Mouse (Mus musculus): ENCODE measurements around the gene Cbr1.

DNA sequence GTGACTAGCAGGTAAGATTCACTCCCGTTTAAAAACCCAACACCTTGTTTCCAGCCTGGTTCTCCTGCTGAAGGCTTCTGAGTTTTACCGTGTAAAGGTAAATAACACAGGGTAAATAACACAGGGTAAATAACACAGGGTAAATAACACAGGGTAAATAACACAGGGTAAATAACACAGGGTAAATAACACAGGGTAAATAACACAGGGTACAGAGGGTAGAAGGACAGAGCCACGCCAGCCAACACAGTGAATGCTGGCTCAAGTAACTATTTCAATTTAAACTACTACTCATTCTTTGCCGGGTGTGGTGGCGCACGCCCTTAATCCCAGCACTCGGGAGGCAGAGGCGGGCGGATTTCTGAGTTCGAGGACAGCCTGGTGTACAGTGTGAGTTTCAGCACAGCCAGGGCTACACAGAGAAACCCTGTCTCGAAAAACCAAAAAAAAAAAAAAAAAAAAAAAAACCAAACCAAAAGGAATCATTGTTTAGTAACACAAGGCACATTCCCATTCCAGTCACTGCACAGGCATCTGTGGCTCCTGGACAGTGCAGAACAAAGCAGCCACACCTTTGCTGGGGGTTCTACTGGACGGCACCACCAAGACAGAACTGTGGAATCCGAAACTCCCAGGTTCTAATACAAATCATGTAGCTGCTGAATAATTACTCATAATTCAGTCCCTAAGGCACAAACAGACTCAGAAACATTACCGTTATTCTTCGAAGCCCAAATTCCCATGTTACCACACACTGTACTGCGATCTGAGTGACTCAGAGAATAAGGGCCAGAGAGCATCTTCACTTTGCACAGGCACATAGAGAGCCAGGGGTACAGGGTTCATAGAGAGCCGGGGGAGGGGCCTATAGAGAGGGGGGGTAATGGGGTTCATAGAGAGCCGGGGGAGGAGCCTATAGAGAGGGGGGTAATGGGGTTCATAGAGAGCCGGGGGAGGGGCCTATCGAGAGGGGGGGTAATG, 13.9 kb upstream of the Cbr1 start:
- TF ChIP-seq CTCF (IDR thresholded peaks at IDR 0.05; ENCODE audit: control insufficient read depth, insufficient read depth, low read length) (no peak), POLR2A (IDR thresholded peaks at IDR 0.05; ENCODE audit: borderline replicate concordance, control insufficient read depth, low read depth, low read length) (no peak)

Measured in bone marrow, adult 2 months (tissue).